Mouse (Mus musculus) liver, embryonic 14.5 days (tissue): ENCODE results near the gene Chd1l. TPM values are rescaled to one million over a fixed set of nuclear protein-coding genes. Genes with fewer than 3 reads are reported as not detected.

Experiments used
- ATAC-seq: fragments of 200-750 bp; cut with Nextera tagmentation; 2 replicates; pipeline ENCODE4 v1.8.0; 2017; ENCODE audit warnings: moderate number of reproducible peaks, mild to moderate bottlenecking, moderate library complexity; ENCODE audit not compliant: insufficient read depth
- DNase-seq, 3 experiments: peaks; one replicate each; pipeline ENCODE4 v3.0.0-alpha.2; 2012 to 2013; ENCODE audit warnings: low read depth in 3 of 3, low spot score in 3 of 3
- H3K27ac ChIP-seq: fragments of 300-500 bp; sonication (generic); 2 replicates; pipeline ENCODE4 v1.5.1; 2014; ENCODE audit warnings: moderate library complexity, mild to moderate bottlenecking, control low read depth, inconsistent platforms
- H3K27me3 ChIP-seq: fragments of 300-500 bp; sonication (generic); 2 replicates; pipeline ENCODE4 v1.6.1; 2014; ENCODE audit warnings: mild to moderate bottlenecking, low read length, moderate library complexity; ENCODE audit not compliant: control insufficient read depth, insufficient read depth
- H3K36me3 ChIP-seq: fragments of 300-500 bp; sonication (generic); replicated peaks from 2 replicates; pipeline ENCODE4 v1.6.1; 2014; ENCODE audit warnings: low read depth; ENCODE audit not compliant: control insufficient read depth, insufficient read depth
- H3K4me1 ChIP-seq, 2 experiments: fragments of 200-500 bp in 1 of 2; fragments of 300-500 bp in 1 of 2; sonication (generic) in 1 of 2; replicated peaks; 2 replicates each; pipeline ENCODE4 v1.6.1; 2012 to 2014; ENCODE audit warnings: antibody characterized with exemption in 1 of 2, inconsistent platforms in 1 of 2, low read length in 1 of 2; ENCODE audit not compliant: control insufficient read depth in 2 of 2, insufficient read depth in 2 of 2
- H3K4me2 ChIP-seq: fragments of 300-500 bp; sonication (generic); 2 replicates; pipeline ENCODE4 v1.6.1; 2014; ENCODE audit warnings: low read depth, mild to moderate bottlenecking, control low read depth, moderate library complexity
- H3K4me3 ChIP-seq, 2 experiments: fragments of 200-500 bp in 1 of 2; fragments of 300-500 bp in 1 of 2; sonication (generic) in 1 of 2; 2 replicates each; pipeline ENCODE4 v1.5.1; 2012 to 2014; ENCODE audit warnings: low read depth in 2 of 2, low read length in 2 of 2, mild to moderate bottlenecking in 2 of 2, control low read depth in 1 of 2, inconsistent platforms in 1 of 2, moderate library complexity in 1 of 2; ENCODE audit not compliant: insufficient read depth in 1 of 2
- H3K9ac ChIP-seq: fragments of 300-500 bp; sonication (generic); replicated peaks from 2 replicates; pipeline ENCODE4 v1.6.1; 2014; ENCODE audit warnings: mild to moderate bottlenecking, control low read depth, moderate library complexity
- H3K9me3 ChIP-seq: fragments of 300-500 bp; sonication (generic); 2 replicates; pipeline ENCODE4 v1.6.1; 2016; ENCODE audit warnings: low read length, mixed read lengths; ENCODE audit not compliant: control insufficient read depth
- CTCF ChIP-seq: IDR thresholded peaks from 2 replicates; pipeline ENCODE4 v1.5.1; 2016; ENCODE audit warnings: antibody characterized with exemption, low read depth, control low read depth
- EP300 ChIP-seq: IDR thresholded peaks from 2 replicates; pipeline ENCODE4 v1.6.1; 2016; ENCODE audit warnings: antibody characterized with exemption, low read depth
- WGBS: fragments of 180-500 bp; shearing (Covaris S2); extraction: QIAGEN DNeasy Blood & Tissue Kit; methylation state at CpG from one replicate; pipeline ENCODE4 v1.1.7; 2014; ENCODE audit not compliant: insufficient replicate concordance; 5-methylcytosine and 5-hydroxymethylcytosine counted together
- polyA plus RNA-seq, 2 experiments: library from polyadenylated mRNA; depleted of rRNA in 1 of 2; stranded (reverse) in 1 of 2; unstranded in 1 of 2; fragments of >200 nt; fragmentation: Nextera tagmentation in 1 of 2; extraction: Ambion mirVana in 1 of 2; gene quantifications; 2 replicates each; pipeline versions ENCODE4 v1.2.1 to v1.2.3; 2012 to 2014

Chd1l gene
- polyA plus RNA-seq, 2 experiments: 7.0 to 10.3 TPM

DNA sequence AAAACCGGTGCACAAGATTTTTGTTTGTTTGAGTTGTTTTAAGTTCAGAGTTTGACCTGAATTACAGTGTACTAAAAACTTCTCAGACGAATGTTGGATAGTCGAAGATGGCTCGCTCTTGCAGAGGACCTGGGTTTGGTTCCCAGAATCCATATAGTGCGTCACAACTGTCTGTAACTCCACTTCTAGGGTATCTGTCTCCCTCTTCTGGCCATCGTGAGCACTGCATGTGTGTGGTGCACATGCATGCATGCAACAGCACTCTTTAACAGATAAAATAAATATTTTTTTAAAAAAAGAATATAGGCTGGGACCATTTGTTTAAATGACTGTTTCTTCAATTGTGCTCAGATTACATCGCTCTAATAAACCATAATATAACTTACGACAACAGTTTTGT is 44.9 kb upstream of the Chd1l start:
- H3K9me3 ChIP-seq: no peaks in the 10 kb centered on the region
- H3K4me3 ChIP-seq: no peak overlapping the region
- H3K4me2 ChIP-seq: no peak overlapping the region
- H3K36me3 ChIP-seq: no peaks in the 10 kb centered on the region
- H3K4me1 ChIP-seq: peaks cover 3 to 14% of the 10 kb centered on the region in 2 experiments; a peak in 3 of 4 replicates
- peak in 1 of 3 experiments; percentile 9 for DNase-seq
- H3K27me3 ChIP-seq: no peaks in the 10 kb centered on the region
- TF ChIP-seq EP300: no peak
- peak; percentile 73 for TF ChIP-seq CTCF
- H3K27ac ChIP-seq: no peak overlapping the region
- no peak overlapping the region for H3K9ac ChIP-seq
- WGBS: 69% methylated on average over 8 of the region's 8 CpGs
- ATAC-seq: no peak

DNA sequence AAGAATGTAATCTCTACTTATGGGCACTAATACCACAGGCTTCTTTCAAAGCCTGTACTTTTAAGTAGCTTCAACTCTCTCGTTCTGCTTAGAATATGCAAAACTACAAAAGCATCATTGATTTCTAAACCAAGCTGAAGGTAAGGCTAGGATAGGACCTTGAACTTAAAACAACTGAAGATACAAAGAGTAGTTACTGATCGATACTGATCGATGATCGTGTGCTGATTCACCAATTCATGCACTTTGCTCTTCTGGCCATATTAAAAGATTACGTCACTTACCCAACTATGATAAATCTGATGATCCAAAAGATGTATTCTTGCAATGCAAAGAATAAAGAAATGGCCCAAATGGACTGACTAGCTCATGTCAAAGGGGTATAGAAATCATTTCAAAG is 43.8 kb upstream of the Chd1l start:
- H3K9ac ChIP-seq: no peak overlapping the region
- H3K4me2 ChIP-seq: no peak overlapping the region
- TF ChIP-seq EP300: no peak
- TF ChIP-seq CTCF: no peak
- H3K4me1 ChIP-seq: peaks cover 3 to 8% of the 10 kb centered on the region in 2 experiments; a peak in 3 of 4 replicates
- H3K27ac ChIP-seq: no peak overlapping the region
- ATAC-seq: no peak
- 71% methylated on average over 5 of the region's 5 CpGs for WGBS
- no peaks in the 10 kb centered on the region for H3K27me3 ChIP-seq
- no peak for DNase-seq
- no peaks in the 10 kb centered on the region for H3K36me3 ChIP-seq
- no peak overlapping the region for H3K4me3 ChIP-seq
- H3K9me3 ChIP-seq: no peaks in the 10 kb centered on the region

DNA sequence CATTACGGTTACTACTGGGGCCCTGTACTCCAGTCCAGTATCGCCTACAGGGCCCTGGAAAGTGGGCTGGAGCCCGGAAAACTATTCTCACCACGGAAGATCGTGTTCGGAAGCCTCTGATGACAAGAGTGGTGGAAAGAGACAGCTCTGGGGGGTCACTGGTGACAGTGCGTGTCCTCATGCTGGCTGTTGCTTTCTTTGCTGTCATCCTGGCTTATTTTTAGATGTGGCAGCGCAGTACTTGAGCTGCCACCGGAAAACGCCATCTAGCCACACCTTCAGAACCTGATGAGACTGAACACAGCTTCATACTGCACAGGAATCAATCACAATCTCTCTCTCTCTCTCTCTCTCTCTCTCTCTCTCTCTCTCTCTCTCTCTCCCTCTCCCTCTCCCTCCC is 41.6 kb upstream of the Chd1l start:
- H3K4me2 ChIP-seq: no peak overlapping the region
- H3K4me1 ChIP-seq: no peaks in the 10 kb centered on the region
- no peaks in the 10 kb centered on the region for H3K27me3 ChIP-seq
- no peak for ATAC-seq
- TF ChIP-seq CTCF (no peak), EP300 (no peak)
- DNase-seq: no peak
- H3K9ac ChIP-seq: no peak overlapping the region
- 69% methylated on average over 10 of the region's 10 CpGs for WGBS
- H3K36me3 ChIP-seq: no peaks in the 10 kb centered on the region
- no peak overlapping the region for H3K27ac ChIP-seq
- no peaks in the 10 kb centered on the region for H3K9me3 ChIP-seq
- H3K4me3 ChIP-seq: no peak overlapping the region

DNA sequence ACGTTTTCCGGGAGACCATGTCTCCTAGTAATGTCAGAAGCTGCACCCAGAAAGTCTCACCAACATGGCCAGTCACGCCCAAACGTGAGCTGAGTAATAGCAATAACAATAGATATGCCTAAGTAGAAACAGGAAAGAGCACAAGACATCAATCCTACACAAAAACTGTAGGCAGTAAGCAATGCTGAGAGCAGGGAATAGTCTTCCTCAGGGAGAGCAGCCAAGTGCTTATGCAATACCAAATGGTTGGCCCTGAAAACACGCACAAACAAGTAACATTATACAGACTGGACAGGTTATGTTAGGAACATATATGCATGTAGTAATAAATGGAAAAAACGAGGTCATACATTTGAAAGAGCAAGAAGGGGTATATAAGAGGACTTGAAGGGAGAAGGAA is 39.5 kb upstream of the Chd1l start:
- no peak for TF ChIP-seq EP300
- no peak for TF ChIP-seq CTCF
- H3K4me1 ChIP-seq: no peaks in the 10 kb centered on the region
- H3K36me3 ChIP-seq: no peaks in the 10 kb centered on the region
- ATAC-seq (no peak), DNase-seq (no peak)
- no peak overlapping the region for H3K4me3 ChIP-seq
- H3K9ac ChIP-seq: no peak overlapping the region
- H3K27ac ChIP-seq: no peak overlapping the region
- no peak overlapping the region for H3K4me2 ChIP-seq
- H3K27me3 ChIP-seq: no peaks in the 10 kb centered on the region
- no peaks in the 10 kb centered on the region for H3K9me3 ChIP-seq
- 52% methylated on average over 6 of the region's 6 CpGs for WGBS

DNA sequence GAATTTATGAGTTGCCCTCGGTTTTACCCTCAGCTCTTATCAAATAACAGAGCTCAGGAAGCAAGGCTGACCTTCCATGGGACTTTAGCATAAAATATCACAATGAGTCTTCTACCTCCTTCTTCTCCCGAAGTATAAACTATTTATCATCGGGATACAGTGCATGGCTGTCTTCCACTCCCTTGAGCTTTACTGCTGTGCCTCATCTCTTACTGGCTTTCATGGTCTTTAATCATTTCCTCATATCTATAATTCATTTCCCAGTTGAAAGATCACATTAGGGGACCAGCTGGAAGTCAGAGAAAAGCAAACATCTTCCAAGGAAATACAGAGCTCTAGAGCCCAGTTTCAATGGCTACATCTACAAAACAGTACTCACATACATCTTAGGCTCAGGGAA is 39.0 kb upstream of the Chd1l start:
- no peak for DNase-seq
- no peak overlapping the region for H3K9ac ChIP-seq
- TF ChIP-seq EP300 (no peak), CTCF (no peak)

More for the DNA sequence above, 39.0 kb upstream of the Chd1l start:
- WGBS: 49% methylated on average over 3 of the region's 3 CpGs
- Histone ChIP-seq H3K4me1 (no peaks in the 10 kb centered on the region), H3K36me3 (no peaks in the 10 kb centered on the region), H3K4me2 (no peak overlapping the region), H3K9me3 (no peaks in the 10 kb centered on the region), H3K27ac (no peak overlapping the region), H3K4me3 (no peak overlapping the region), H3K27me3 (no peaks in the 10 kb centered on the region)
- ATAC-seq: no peak
